Mouse (Mus musculus) stomach, postnatal 0 days (tissue): ENCODE results near the gene Lcmt2.

Experiments
- CTCF ChIP-seq: IDR thresholded peaks from 2 replicates; pipeline ENCODE4 v1.5.1; 2016; ENCODE audit warnings: antibody characterized with exemption, low read depth, mild to moderate bottlenecking, moderate library complexity
- EP300 ChIP-seq: optimal IDR thresholded peaks from 2 replicates; pipeline ENCODE3; 2016; ENCODE audit warnings: antibody characterized with exemption

DNA sequence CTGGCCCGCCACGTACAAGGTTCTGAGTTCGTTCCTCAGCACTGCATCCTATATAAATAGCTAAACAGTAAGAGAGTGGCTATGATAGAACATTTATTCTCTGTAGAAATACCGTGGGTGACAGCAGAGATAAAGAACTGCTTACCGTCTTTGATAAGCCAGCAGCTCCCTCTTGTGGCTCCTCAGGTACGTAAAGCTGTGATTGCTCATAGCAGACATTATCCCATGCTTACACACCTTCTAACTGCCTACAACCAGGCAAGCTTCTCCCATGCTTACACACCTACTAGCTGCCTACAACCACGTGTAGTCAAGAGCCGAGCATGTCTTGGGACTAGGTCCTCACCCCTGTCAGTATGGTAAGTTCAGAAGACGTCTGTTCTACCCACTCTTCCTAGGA is 38.4 kb downstream of the Lcmt2 start:
- TF ChIP-seq CTCF = peak; percentile 87
- no peak for TF ChIP-seq EP300
